Mouse (Mus musculus): ENCODE results near the gene Junb. TPM values are rescaled to one million over a fixed set of nuclear protein-coding genes. Genes with fewer than 3 reads are reported as not detected.
A peak's percentile ranks its signal among the peaks of the same experiment; 100 is the strongest.

The Junb gene
- polyA plus RNA-seq, 1 experiment from 2014 or later: 5.9 TPM

DNA sequence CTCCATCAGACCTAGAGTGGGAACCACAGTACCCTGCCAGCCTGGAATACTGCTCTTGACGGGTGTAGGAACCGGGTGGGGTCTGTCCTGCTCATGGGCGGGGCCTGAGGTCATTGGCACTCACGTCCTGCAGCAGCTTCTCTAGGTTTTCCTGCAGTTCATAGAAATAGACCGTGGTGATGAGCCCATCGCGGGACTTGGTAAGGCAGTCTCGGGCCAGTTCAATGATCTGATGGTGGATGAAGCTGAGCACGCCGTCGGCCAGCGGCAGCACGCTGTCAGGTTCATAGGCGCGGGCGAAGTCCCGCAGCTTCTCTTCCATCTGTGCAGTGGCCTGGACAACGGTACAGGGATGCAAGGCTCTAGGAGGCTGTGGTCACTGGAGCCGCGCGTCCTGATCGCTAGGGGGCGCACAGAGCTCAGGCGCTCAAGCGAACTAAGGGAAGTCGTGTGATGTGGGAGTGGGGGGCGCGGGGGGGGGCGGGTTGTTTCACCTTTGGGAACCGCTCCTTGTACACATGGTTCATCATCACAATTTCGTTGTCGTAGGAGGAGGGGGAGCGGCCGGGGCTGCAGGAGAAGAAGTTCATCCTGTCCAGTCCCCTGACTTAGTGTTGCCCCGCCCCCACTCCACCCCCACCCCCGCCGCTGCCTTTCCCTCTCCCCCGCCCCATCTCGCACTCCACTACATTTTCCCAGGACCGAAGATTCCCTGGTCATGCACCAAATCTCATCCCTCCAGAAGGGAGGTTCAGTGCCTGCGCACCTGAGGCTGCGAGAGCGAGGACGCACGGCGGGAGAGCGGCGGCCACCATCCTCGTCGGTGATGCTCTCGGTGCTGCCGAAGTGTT is 49.8 kb downstream of the Junb start:
- WGBS: 2% methylated on average over 45 of the region's 52 CpGs
- Histone ChIP-seq H3K4me1 (replicated peaks) (peaks cover 8% of the 10 kb centered on the region), H3K27me3 (peaks cover 36% of the 10 kb centered on the region), H3K4me3 (peak overlapping the region; percentile 27), H3K4me2 (peak overlapping the region; percentile 50), H3K36me3 (peaks cover 75% of the 10 kb centered on the region), H3K27ac (no peak overlapping the region), H3K9ac (peak overlapping the region; percentile 58), H3K9me3 (no peaks in the 10 kb centered on the region)
- ATAC-seq (ENCODE audit: low FRiP score): peak; percentile 75

DNA sequence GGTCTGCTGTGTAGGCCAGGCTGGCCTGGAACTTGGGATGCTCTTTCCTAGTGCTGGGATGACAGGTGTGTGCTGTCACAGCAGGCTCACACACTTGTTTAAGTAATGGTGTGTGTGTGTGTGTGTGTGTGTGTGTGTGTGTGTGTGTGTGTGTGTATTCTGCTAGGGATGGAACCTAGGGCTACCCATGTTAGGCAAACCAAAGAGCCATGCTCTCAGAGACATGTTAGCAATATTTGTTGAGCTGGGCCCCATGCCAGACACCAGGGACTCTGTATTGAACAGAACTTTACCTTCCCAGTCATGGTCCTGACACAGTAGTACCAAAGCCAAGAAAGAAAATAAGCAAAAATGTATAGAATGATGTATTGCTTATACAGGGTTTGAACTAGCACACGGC is 51.0 kb downstream of the Junb start:
- Histone ChIP-seq H3K4me2 (no peak overlapping the region), H3K27ac (no peak overlapping the region), H3K9ac (no peak overlapping the region), H3K4me3 (no peak overlapping the region), H3K9me3 (no peaks in the 10 kb centered on the region), H3K36me3 (peaks cover 79% of the 10 kb centered on the region), H3K4me1 (replicated peaks) (peaks cover 6% of the 10 kb centered on the region), H3K27me3 (peaks cover 33% of the 10 kb centered on the region)
- ATAC-seq (ENCODE audit: low FRiP score): no peak
- WGBS: 82% methylated on average over 1 of the region's 1 CpGs

DNA sequence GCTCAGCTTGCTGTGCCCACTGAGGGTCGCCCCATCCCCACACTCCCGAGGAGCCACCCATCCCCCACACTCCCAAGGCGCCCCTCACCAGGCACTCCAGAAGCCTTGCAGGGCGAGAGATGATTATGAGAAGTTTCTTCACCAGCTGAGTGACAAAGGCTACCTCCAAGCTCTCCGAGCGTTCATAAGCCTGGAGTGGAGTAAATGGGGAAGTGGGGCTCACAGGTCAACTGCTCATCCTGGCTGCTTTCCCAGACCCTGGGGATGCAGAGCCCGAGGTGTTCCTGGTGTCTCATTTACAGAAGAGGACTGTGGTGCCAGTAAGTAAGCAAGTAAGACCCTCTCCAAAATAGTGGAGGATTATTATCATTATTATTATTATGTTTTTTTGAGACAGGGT is 53.0 kb downstream of the Junb start:
- Histone ChIP-seq H3K4me2 (no peak overlapping the region), H3K9me3 (no peaks in the 10 kb centered on the region), H3K27me3 (peaks cover 26% of the 10 kb centered on the region), H3K27ac (no peak overlapping the region), H3K36me3 (peaks cover 82% of the 10 kb centered on the region), H3K4me3 (no peak overlapping the region), H3K4me1 (replicated peaks) (peaks cover 6% of the 10 kb centered on the region), H3K9ac (no peak overlapping the region)
- no peak for ATAC-seq (ENCODE audit: low FRiP score)
- 81% methylated on average over 7 of the region's 7 CpGs for WGBS

Small RNA genes lying within 50 kb of the gene (microRNA-seq; reads per million reads assigned to microRNA genes)
- gene Gm24197: not detected

Other genes starting within 250 kb of the Junb start
- 35.3 and 44.1 TPM in 2 replicates for gene Nfix, start 178.4 kb downstream of the Junb start, polyA plus RNA-seq (2015; fragmentation: Nextera tagmentation; extraction: Ambion mirVana)
- gene Dand5, start 155.9 kb downstream of the Junb start, polyA plus RNA-seq (2015; fragmentation: Nextera tagmentation; extraction: Ambion mirVana): 10.8 and 11.5 TPM in 2 replicates
- 37.3 and 37.8 TPM in 2 replicates for gene Gadd45gip1, start 147.2 kb downstream of the Junb start, polyA plus RNA-seq (2015; fragmentation: Nextera tagmentation; extraction: Ambion mirVana)
- gene Rad23a, start 138.1 kb downstream of the Junb start, polyA plus RNA-seq (2015; fragmentation: Nextera tagmentation; extraction: Ambion mirVana): 83.2 and 85.5 TPM in 2 replicates
- 646 and 672 TPM in 2 replicates for gene Calr, start 131.8 kb downstream of the Junb start, polyA plus RNA-seq (2015; fragmentation: Nextera tagmentation; extraction: Ambion mirVana)
- gene Farsa, start 121.7 kb downstream of the Junb start, polyA plus RNA-seq (2015; fragmentation: Nextera tagmentation; extraction: Ambion mirVana): 107 and 109 TPM in 2 replicates
- gene Syce2, start 106.6 kb downstream of the Junb start, polyA plus RNA-seq (2015; fragmentation: Nextera tagmentation; extraction: Ambion mirVana): 17.8 and 20.4 TPM in 2 replicates
- 33.1 TPM in 2 replicates for gene Gcdh, start 84.8 kb downstream of the Junb start, polyA plus RNA-seq (2015; fragmentation: Nextera tagmentation; extraction: Ambion mirVana)
- gene Klf1, start 76.8 kb downstream of the Junb start, polyA plus RNA-seq (2015; fragmentation: Nextera tagmentation; extraction: Ambion mirVana): 0.64 and 1.00 TPM in 2 replicates
- gene Dnase2a, start 70.2 kb downstream of the Junb start, polyA plus RNA-seq (2015; fragmentation: Nextera tagmentation; extraction: Ambion mirVana): 5.8 and 6.0 TPM in 2 replicates
- gene Mast1, start 41.4 kb downstream of the Junb start, polyA plus RNA-seq (2015; fragmentation: Nextera tagmentation; extraction: Ambion mirVana): 59.1 and 62.2 TPM in 2 replicates
- 1.8 and 2.4 TPM in 2 replicates for gene Rtbdn, start 31.7 kb downstream of the Junb start, polyA plus RNA-seq (2015; fragmentation: Nextera tagmentation; extraction: Ambion mirVana)
- not detected in 2 replicates for gene Gm49661, start 9.3 kb downstream of the Junb start, polyA plus RNA-seq (2015; fragmentation: Nextera tagmentation; extraction: Ambion mirVana)
- gene Prdx2, start 9.1 kb downstream of the Junb start, polyA plus RNA-seq (2015; fragmentation: Nextera tagmentation; extraction: Ambion mirVana): 1,362 and 1,388 TPM in 2 replicates
- gene Rnaseh2a, start 9.0 kb downstream of the Junb start, polyA plus RNA-seq (2015; fragmentation: Nextera tagmentation; extraction: Ambion mirVana): 61.4 and 62.1 TPM in 2 replicates
- gene Hook2, start 11.9 kb upstream of the Junb start, polyA plus RNA-seq (2015; fragmentation: Nextera tagmentation; extraction: Ambion mirVana): 25.1 and 25.5 TPM in 2 replicates
- not detected in 2 replicates for gene Best2, start 35.8 kb upstream of the Junb start, polyA plus RNA-seq (2015; fragmentation: Nextera tagmentation; extraction: Ambion mirVana)
- 151 and 157 TPM in 2 replicates for gene Asna1, start 46.6 kb upstream of the Junb start, polyA plus RNA-seq (2015; fragmentation: Nextera tagmentation; extraction: Ambion mirVana)
- gene Trir, start 48.1 kb upstream of the Junb start, polyA plus RNA-seq (2015; fragmentation: Nextera tagmentation; extraction: Ambion mirVana): 139 and 141 TPM in 2 replicates
- 48.8 and 54.7 TPM in 2 replicates for gene Tnpo2, start 58.2 kb upstream of the Junb start, polyA plus RNA-seq (2015; fragmentation: Nextera tagmentation; extraction: Ambion mirVana)
- 59.2 and 66.2 TPM in 2 replicates for gene Fbxw9, start 81.3 kb upstream of the Junb start, polyA plus RNA-seq (2015; fragmentation: Nextera tagmentation; extraction: Ambion mirVana)
- gene Gm5741, start 89.3 kb upstream of the Junb start, polyA plus RNA-seq (2015; fragmentation: Nextera tagmentation; extraction: Ambion mirVana): 0.78 and 1.3 TPM in 2 replicates
- 90.5 and 96.4 TPM in 2 replicates for gene Dhps, start 93.0 kb upstream of the Junb start, polyA plus RNA-seq (2015; fragmentation: Nextera tagmentation; extraction: Ambion mirVana)
- gene Wdr83os, start 102.0 kb upstream of the Junb start, polyA plus RNA-seq (2015; fragmentation: Nextera tagmentation; extraction: Ambion mirVana): 109 and 112 TPM in 2 replicates
- 50.5 and 53.0 TPM in 2 replicates for gene Wdr83, start 102.6 kb upstream of the Junb start, polyA plus RNA-seq (2015; fragmentation: Nextera tagmentation; extraction: Ambion mirVana)
- gene Man2b1, start 104.6 kb upstream of the Junb start, polyA plus RNA-seq (2015; fragmentation: Nextera tagmentation; extraction: Ambion mirVana): 17.7 and 19.4 TPM in 2 replicates
- gene Zfp791, start 144.4 kb upstream of the Junb start, polyA plus RNA-seq (2015; fragmentation: Nextera tagmentation; extraction: Ambion mirVana): 3.1 and 3.4 TPM in 2 replicates
- gene Cks1brt, start 173.2 kb upstream of the Junb start, polyA plus RNA-seq (2015; fragmentation: Nextera tagmentation; extraction: Ambion mirVana): not detected in 2 replicates
- gene Olfr371, start 247.3 kb upstream of the Junb start, polyA plus RNA-seq (2015; fragmentation: Nextera tagmentation; extraction: Ambion mirVana): not detected in 2 replicates